Comparison of ENCODE assay signal across 27 mouse cellular contexts in the genomic region with DNA sequence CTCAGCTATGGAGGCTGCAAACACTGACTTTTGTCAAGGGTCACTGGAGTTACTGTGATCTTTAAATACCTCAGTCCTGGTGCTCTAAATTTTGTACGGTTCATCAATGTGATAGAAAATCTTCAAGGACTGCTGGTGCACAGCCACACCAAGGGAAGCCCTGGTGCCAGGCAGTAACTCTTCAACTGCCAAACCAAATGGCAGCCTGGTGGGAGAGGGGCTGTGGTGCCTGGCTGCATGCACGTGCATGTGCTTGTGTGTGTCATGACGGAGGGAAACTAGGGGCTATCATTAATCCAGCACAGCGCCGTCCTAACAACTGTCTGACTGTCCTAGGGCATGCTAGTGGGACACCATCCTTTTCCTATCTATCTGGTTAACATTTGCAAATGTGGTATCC. TPM values are rescaled to one million over a fixed set of nuclear protein-coding genes. Genes with fewer than 3 reads are reported as not detected.
DNase-seq lines count a peak whose midpoint lies in the region; ATAC-seq lines count a peak whose summit lies in the region.
"Had no signal": no experiment of that assay in that cellular context is flagged by ENCODE, and none has a peak within 500 bp of the region (broad histone marks: within the 10 kb centered on the region; RNA-seq: fewer than 3 reads in every experiment).

No protein-coding gene starts in this region.

- H3K36me3 ChIP-seq in limb, embryonic 13.5 days, result no peaks in the 10 kb centered on the region
- no peaks in the 10 kb centered on the region for H3K36me3 ChIP-seq in limb, embryonic 10.5 days
- H3K36me3 ChIP-seq: embryonic facial prominence, embryonic 13.5 days; forebrain, embryonic 10.5 days; G1E; heart, embryonic 10.5 days; heart, embryonic 13.5 days had no signal

- H3K9me3 ChIP-seq in limb, embryonic 13.5 days, result no peaks in the 10 kb centered on the region
- H3K9me3 ChIP-seq in limb, embryonic 10.5 days (replicated peaks), result no peaks in the 10 kb centered on the region
- H3K9me3 ChIP-seq: embryonic facial prominence, embryonic 13.5 days; forebrain, embryonic 10.5 days; forebrain, embryonic 13.5 days; G1E; heart, embryonic 10.5 days; heart, embryonic 13.5 days had no signal

- H3K9ac ChIP-seq in limb, embryonic 13.5 days, result no peak overlapping the region
- H3K9ac ChIP-seq: embryonic facial prominence, embryonic 13.5 days; forebrain, embryonic 13.5 days; heart, embryonic 13.5 days; hindbrain, embryonic 14.5 days had no signal

- ATAC-seq in limb, embryonic 13.5 days (ENCODE audit: low FRiP score, low read depth), result peak; percentile 48; the same call in 1 of the 2 replicates
- ATAC-seq: forebrain, embryonic 13.5 days; forebrain, embryonic 16.5 days; hindbrain, postnatal 0 days; inflammation-experienced regulatory T-cells, adult 6 months; Patski had no signal

- 69% methylated on average over 5 of the region's 5 CpGs for WGBS in limb, embryonic 13.5 days
- 79% methylated on average over 5 of the region's 5 CpGs for WGBS in limb, embryonic 10.5 days

- peak; percentile 18 to 23 for DNase-seq in cerebellum, postnatal 14 days
- DNase-seq in cerebellum, adult 11 months, result no peak
- no peak for DNase-seq in limb, embryonic 10.5 days (ENCODE audit: low spot score)
- DNase-seq in thymus, postnatal 4 days, result peak; percentile 47
- DNase-seq in thymus, postnatal 10 days (ENCODE audit: low spot score in 2 of 2), result no peak
- DNase-seq in layer of hippocampus, postnatal 25 days (ENCODE audit: extremely low spot score in 1 of 2, low spot score in 1 of 2), result no peak
- DNase-seq: B cell, adult 2 months; gastrocnemius, postnatal 14 days; heart, adult 18-20 months; heart, postnatal 14 days; heart, postnatal 4 days had no signal

- no peak overlapping the region for H3K27ac ChIP-seq in limb, embryonic 13.5 days
- H3K27ac ChIP-seq in limb, embryonic 10.5 days, result no peak overlapping the region
- H3K27ac ChIP-seq: embryonic facial prominence, embryonic 13.5 days; forebrain, embryonic 10.5 days; forebrain, embryonic 13.5 days; heart, embryonic 10.5 days; heart, embryonic 13.5 days; hindbrain, embryonic 14.5 days; hindbrain, postnatal 0 days had no signal

- H3K4me3 ChIP-seq in limb, embryonic 13.5 days, result no peak overlapping the region
- no peak overlapping the region for H3K4me3 ChIP-seq in limb, embryonic 10.5 days
- H3K4me3 ChIP-seq: embryonic facial prominence, embryonic 13.5 days; forebrain, embryonic 10.5 days; forebrain, embryonic 13.5 days; heart, embryonic 10.5 days; heart, embryonic 13.5 days had no signal

- no peak overlapping the region for H3K4me2 ChIP-seq in limb, embryonic 13.5 days (replicated peaks)
- H3K4me2 ChIP-seq: embryonic facial prominence, embryonic 13.5 days; forebrain, embryonic 13.5 days; heart, embryonic 13.5 days; hindbrain, embryonic 14.5 days had no signal

- H3K27me3 ChIP-seq in limb, embryonic 13.5 days, result 0 out of 2 replicates have a peak, but pooled peaks cover 3% of the 10 kb centered on the region
- no peaks in the 10 kb centered on the region for H3K27me3 ChIP-seq in limb, embryonic 10.5 days (ENCODE audit: low read depth, poor library complexity, severe bottlenecking)
- H3K27me3 ChIP-seq: CH12.LX; forebrain, embryonic 13.5 days had no signal

- H3K4me1 ChIP-seq in limb, embryonic 13.5 days, result peaks cover 4% of the 10 kb centered on the region; the same call in 1 of the 2 replicates
- H3K4me1 ChIP-seq in limb, embryonic 10.5 days, result no peaks in the 10 kb centered on the region
- H3K4me1 ChIP-seq: embryonic facial prominence, embryonic 13.5 days; forebrain, embryonic 10.5 days; forebrain, embryonic 13.5 days; heart, embryonic 13.5 days had no signal

RNA-seq across cellular contexts. Expression of a gene that starts 9.7 kb away (rescaled TPM):
- not detected in 2 replicates for polyA plus RNA-seq in limb, embryonic 13.5 days (2015; fragmentation: Nextera tagmentation; extraction: Ambion mirVana)
- not detected in 2 replicates for polyA plus RNA-seq in limb, embryonic 10.5 days (2016; fragmentation: Nextera tagmentation; extraction: Ambion mirVana)
- not detected for total RNA-seq in layer of hippocampus, postnatal 25 days (2021)
- total RNA-seq: CH12.LX; common myeloid progenitor, adult 5-6 weeks; gastrocnemius, adult 18-20 months; gastrocnemius, postnatal 14 days; hindbrain, postnatal 0 days had no signal
- polyA plus RNA-seq: embryonic facial prominence, embryonic 13.5 days; forebrain, embryonic 10.5 days; forebrain, embryonic 13.5 days; forebrain, embryonic 16.5 days; G1E; heart, embryonic 10.5 days; hindbrain, embryonic 11.5 days; Patski had no signal

RNA-seq across cellular contexts. Expression of a gene that starts 18.2 kb away (rescaled TPM):
- 0.15 TPM in 1 of 2 replicates, not detected in the other for polyA plus RNA-seq in limb, embryonic 13.5 days (2015; fragmentation: Nextera tagmentation; extraction: Ambion mirVana)
- not detected in 2 replicates for polyA plus RNA-seq in limb, embryonic 10.5 days (2016; fragmentation: Nextera tagmentation; extraction: Ambion mirVana)
- not detected for total RNA-seq in layer of hippocampus, postnatal 25 days (2021)
- total RNA-seq: G1E; gastrocnemius, adult 18-20 months; hindbrain, postnatal 0 days had no signal
- polyA plus RNA-seq: embryonic facial prominence, embryonic 13.5 days; forebrain, embryonic 10.5 days; forebrain, embryonic 13.5 days; forebrain, embryonic 16.5 days; G1E; heart, embryonic 10.5 days; hindbrain, embryonic 11.5 days; hindbrain, embryonic 14.5 days; Patski had no signal

RNA-seq across cellular contexts. Expression of a gene that starts 19.5 kb away (rescaled TPM):
- 0.50 and 0.61 TPM in 2 replicates for polyA plus RNA-seq in limb, embryonic 13.5 days (2015; fragmentation: Nextera tagmentation; extraction: Ambion mirVana)
- polyA plus RNA-seq in limb, embryonic 10.5 days (2016; fragmentation: Nextera tagmentation; extraction: Ambion mirVana), result not detected in 2 replicates
- total RNA-seq in layer of hippocampus, postnatal 25 days (2021), result not detected
- total RNA-seq: gastrocnemius, adult 18-20 months; hindbrain, postnatal 0 days had no signal
- polyA plus RNA-seq: forebrain, embryonic 10.5 days; forebrain, embryonic 13.5 days; forebrain, embryonic 16.5 days; heart, embryonic 10.5 days; hindbrain, embryonic 11.5 days; hindbrain, embryonic 14.5 days; hindbrain, postnatal 0 days; Patski had no signal

RNA-seq across cellular contexts. Expression of a gene that starts 34.4 kb away (rescaled TPM):
- polyA plus RNA-seq in limb, embryonic 13.5 days (2015; fragmentation: Nextera tagmentation; extraction: Ambion mirVana), result 27.0 and 27.3 TPM in 2 replicates
- 20.4 and 24.2 TPM in 2 replicates for polyA plus RNA-seq in limb, embryonic 10.5 days (2016; fragmentation: Nextera tagmentation; extraction: Ambion mirVana)
- 10 to 100 TPM; 76.0 to 81.7 TPM for total RNA-seq in layer of hippocampus, postnatal 25 days (2021)

RNA-seq across cellular contexts. Expression of a gene that starts 39.8 kb away (rescaled TPM):
- polyA plus RNA-seq in limb, embryonic 13.5 days (2015; fragmentation: Nextera tagmentation; extraction: Ambion mirVana), result 16.5 and 19.7 TPM in 2 replicates
- polyA plus RNA-seq in limb, embryonic 10.5 days (2016; fragmentation: Nextera tagmentation; extraction: Ambion mirVana), result 12.7 and 13.6 TPM in 2 replicates
- total RNA-seq in layer of hippocampus, postnatal 25 days (2021), result under 1 TPM; 0.75 to 0.79 TPM
- total RNA-seq: common myeloid progenitor, adult 5-6 weeks had no signal
- polyA plus RNA-seq: forebrain, embryonic 13.5 days; G1E; inflammation-experienced regulatory T-cells, adult 6 months; Patski had no signal

Comparison
In these comparisons a context has a peak if more than half of its experiments do, and no peak if none do; other contexts are left out.
1. DNase-seq: peak in cerebellum, postnatal 14 days (2 of 2) and thymus, postnatal 4 days (single experiment); none in cerebellum, adult 11 months (single experiment), limb, embryonic 10.5 days (single experiment), thymus, postnatal 10 days (0 of 2) and layer of hippocampus, postnatal 25 days (0 of 2).